Mouse (Mus musculus) testis, adult 2 months (tissue): Measurements from ENCODE around the gene Hhatl. TPM values are rescaled to one million over a fixed set of nuclear protein-coding genes. Genes with fewer than 3 reads are reported as not detected.

Experiments used
- H3K27ac ChIP-seq: fragments of 200-500 bp; 2 replicates; pipeline ENCODE4 v1.5.1; 2012; ENCODE audit warnings: low read depth, low read length; ENCODE audit not compliant: control insufficient read depth, insufficient read depth
- H3K27me3 ChIP-seq: fragments of 200-500 bp; 2 replicates; pipeline ENCODE4 v1.6.1; 2012; ENCODE audit warnings: mild to moderate bottlenecking, low read length, moderate library complexity; ENCODE audit not compliant: control insufficient read depth, insufficient read depth
- H3K36me3 ChIP-seq: fragments of 200-500 bp; 2 replicates; pipeline ENCODE4 v1.6.1; 2012; ENCODE audit warnings: mild to moderate bottlenecking, low read length; ENCODE audit not compliant: control insufficient read depth, insufficient read depth
- H3K4me1 ChIP-seq: fragments of 200-500 bp; 2 replicates; pipeline ENCODE4 v1.6.1; 2012; ENCODE audit warnings: low read length; ENCODE audit not compliant: control insufficient read depth, insufficient read depth
- H3K4me3 ChIP-seq: fragments of 200-500 bp; 2 replicates; pipeline ENCODE4 v1.5.1; 2012; ENCODE audit warnings: low read depth, mild to moderate bottlenecking, low read length, moderate library complexity, mixed read lengths; ENCODE audit not compliant: control insufficient read depth
- CTCF ChIP-seq: fragments of 200-500 bp; IDR thresholded peaks from 2 replicates; pipeline ENCODE4 v1.5.1; 2012; ENCODE audit warnings: low read depth, mild to moderate bottlenecking, inconsistent platforms, low read length, moderate library complexity; ENCODE audit not compliant: control insufficient read depth, insufficient read depth, insufficient replicate concordance
- POLR2A ChIP-seq: fragments of 200-500 bp; IDR thresholded peaks from 2 replicates; pipeline ENCODE4 v1.6.1; 2012; ENCODE audit warnings: low read depth, mild to moderate bottlenecking, inconsistent platforms, low read length, moderate library complexity; ENCODE audit not compliant: control insufficient read depth
- polyA plus RNA-seq: library from polyadenylated mRNA; depleted of rRNA; stranded (reverse); fragments of >200 nt; gene quantifications from 2 replicates; pipeline ENCODE4 v1.2.3, GENCODE M21; 2012

Gene Hhatl
- polyA plus RNA-seq, 1 experiment = 19.8 TPM

DNA sequence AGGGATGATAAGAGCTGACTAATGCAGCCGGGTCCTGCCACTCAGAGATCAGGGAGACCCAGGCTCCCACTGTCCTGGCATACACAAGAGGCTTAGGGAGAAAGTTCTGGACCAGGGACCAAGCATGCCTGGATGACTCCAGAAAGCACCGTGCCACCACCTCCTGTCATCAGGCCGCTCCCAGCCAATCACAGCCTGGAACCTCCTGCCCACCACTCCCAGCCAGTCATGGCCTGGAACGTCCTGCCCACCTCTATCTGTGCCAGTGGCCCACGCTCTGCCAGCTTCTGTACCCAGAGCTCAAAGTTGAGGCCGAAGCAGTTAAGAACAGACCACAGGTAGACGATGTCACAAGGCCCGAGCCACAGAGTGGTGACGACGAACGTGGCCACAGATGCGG is 7.5 kb downstream of the Hhatl start:
- TF ChIP-seq CTCF (no peak), POLR2A (no peak)
- Histone ChIP-seq H3K4me3 (no peak overlapping the region), H3K4me1 (no peaks in the 10 kb centered on the region), H3K36me3 (no peaks in the 10 kb centered on the region), H3K27ac (no peak overlapping the region), H3K27me3 (no peaks in the 10 kb centered on the region)

DNA sequence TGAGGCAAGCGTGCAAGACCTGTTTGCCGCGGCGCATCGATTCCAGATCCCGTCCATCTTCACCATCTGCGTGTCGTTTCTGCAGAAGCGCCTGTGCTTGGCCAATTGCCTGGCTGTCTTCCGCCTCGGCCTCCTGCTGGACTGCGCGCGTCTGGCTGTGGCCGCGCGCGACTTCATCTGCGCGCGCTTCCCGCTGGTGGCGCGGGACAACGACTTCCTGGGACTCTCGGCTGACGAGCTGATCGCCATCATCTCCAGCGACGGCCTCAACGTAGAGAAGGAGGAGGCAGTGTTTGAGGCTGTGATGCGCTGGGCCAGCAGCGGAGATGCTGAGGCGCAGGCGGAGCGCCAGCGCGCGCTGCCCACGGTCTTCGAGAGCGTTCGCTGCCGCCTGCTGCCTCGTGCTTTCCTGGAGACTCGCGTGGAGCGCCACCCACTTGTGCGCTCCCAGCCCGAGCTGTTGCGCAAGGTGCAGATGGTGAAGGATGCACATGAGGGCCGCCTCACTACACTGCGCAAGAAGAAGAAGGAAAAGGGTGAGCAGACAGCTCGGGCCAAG is 14.2 kb downstream of the Hhatl start:
- peak overlapping the region; percentile 27 for H3K4me3 ChIP-seq

DNA sequence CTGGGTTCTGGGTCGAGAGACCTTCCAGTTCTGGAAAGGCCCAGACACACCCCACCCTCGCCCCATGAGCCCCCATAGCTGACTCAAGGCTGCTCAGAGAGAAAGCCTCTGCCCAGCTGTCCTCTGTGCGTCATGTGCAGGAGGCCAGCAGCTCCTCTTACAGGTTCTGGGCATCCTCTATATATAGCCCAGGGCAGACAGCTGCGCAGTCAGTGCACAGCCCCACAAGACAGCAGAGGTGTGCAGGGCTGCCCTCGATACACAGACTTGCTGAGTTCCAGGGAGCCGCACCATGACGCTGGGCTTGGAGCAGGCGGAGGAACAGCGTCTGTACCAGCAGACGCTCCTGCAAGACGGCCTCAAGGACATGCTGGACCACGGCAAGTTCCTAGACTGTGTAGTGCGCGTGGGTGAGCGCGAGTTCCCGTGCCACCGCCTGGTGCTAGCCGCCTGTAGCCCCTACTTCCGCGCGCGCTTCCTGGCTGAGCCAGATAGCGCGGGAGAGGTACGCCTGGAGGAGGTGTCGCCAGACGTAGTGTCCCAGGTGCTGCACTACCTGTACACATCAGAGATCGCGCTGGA is 14.7 kb downstream of the Hhatl start, which contains the start of gene Klhl40:
Gene Klhl40, plus strand, starts transcription at position 124 of the 582 bp plus-strand sequence.
- Histone ChIP-seq H3K27me3 (no peaks in the 10 kb centered on the region), H3K27ac (no peak within 1 kb of the TSS), H3K36me3 (no peaks in the 10 kb centered on the region), H3K4me1 (peaks cover 10% of the 10 kb centered on the region; the same call in 1 of the 2 replicates), H3K4me3 (peak within 1 kb of the TSS; percentile 27)
- TF ChIP-seq CTCF (no peak), POLR2A (no peak)

More for the DNA sequence above, 14.2 kb downstream of the Hhatl start:
- Histone ChIP-seq H3K36me3 (no peaks in the 10 kb centered on the region), H3K27ac (no peak overlapping the region), H3K4me1 (peaks cover 10% of the 10 kb centered on the region; the same call in 1 of the 2 replicates), H3K27me3 (no peaks in the 10 kb centered on the region)
- TF ChIP-seq CTCF = no peak
- no peak for TF ChIP-seq POLR2A

DNA sequence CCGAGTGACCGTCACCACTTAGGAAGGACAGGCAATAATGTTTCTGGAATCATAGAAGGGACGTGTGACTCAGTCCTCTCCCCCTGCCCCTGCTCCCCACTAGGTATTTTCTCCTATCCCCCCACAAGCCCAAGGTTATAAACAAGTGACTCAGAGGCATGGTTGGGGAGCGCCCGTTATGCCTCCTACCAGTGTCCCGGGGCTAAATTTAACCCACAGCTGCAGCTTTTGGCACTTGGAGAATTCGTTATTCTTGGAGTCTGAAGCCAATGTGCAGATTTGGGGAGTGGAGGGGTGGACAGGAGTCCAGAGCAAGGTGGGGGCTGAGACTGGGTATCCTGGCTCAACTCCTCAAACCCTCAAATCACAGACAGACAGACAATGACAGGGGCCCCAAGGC is 15.8 kb downstream of the Hhatl start:
- Histone ChIP-seq H3K27me3 (no peaks in the 10 kb centered on the region), H3K36me3 (no peaks in the 10 kb centered on the region), H3K27ac (no peak overlapping the region), H3K4me1 (peaks cover 10% of the 10 kb centered on the region; the same call in 1 of the 2 replicates), H3K4me3 (no peak overlapping the region)
- TF ChIP-seq CTCF (no peak), POLR2A (no peak)

DNA sequence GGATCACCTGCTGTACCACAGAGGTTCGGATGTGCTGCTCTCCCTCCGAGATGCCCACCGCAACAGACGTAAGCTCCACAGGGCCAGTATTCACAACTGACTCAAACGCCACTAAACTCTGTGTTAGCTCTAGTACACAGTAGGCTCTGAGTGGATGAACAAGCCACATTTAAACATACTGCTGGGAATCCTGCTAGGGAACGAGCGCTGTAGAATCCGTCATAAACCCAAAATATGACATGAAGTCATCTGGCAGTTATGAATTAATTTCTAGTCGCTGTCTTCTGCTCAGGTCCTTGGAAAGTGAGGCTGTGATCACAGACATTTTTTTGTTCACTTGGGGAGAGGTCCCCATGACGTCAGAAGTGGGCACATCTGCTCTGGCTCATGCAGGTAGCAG is 16.4 kb downstream of the Hhatl start:
- TF ChIP-seq CTCF = no peak
- no peak for TF ChIP-seq POLR2A
- Histone ChIP-seq H3K4me3 (no peak overlapping the region), H3K27ac (no peak overlapping the region), H3K36me3 (no peaks in the 10 kb centered on the region), H3K4me1 (peaks cover 10% of the 10 kb centered on the region; the same call in 1 of the 2 replicates), H3K27me3 (no peaks in the 10 kb centered on the region)

DNA sequence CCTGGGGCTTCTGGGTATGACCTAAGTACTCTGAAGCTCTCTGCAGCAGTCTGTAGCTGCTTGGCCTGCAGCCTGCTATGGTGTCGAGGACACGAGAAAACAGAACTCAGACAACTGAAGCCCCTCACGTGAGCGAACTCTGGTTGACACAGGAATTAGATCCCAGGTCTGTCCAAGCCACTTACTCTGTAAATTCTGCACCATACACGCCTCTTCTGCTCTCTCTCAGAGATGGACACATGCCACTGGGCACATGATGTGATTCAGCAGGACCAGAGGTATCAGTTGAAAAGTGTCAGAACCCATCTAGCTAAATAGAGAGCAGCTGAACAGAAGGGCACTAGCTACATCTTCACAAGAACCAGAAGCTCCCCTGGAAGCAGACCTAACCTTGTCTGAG is 19.9 kb downstream of the Hhatl start:
- Histone ChIP-seq H3K4me1 (peaks cover under 1% of the 10 kb centered on the region; the same call in 1 of the 2 replicates), H3K36me3 (no peaks in the 10 kb centered on the region), H3K4me3 (no peak overlapping the region), H3K27me3 (no peaks in the 10 kb centered on the region), H3K27ac (no peak overlapping the region)
- no peak for TF ChIP-seq POLR2A
- TF ChIP-seq CTCF = no peak

DNA sequence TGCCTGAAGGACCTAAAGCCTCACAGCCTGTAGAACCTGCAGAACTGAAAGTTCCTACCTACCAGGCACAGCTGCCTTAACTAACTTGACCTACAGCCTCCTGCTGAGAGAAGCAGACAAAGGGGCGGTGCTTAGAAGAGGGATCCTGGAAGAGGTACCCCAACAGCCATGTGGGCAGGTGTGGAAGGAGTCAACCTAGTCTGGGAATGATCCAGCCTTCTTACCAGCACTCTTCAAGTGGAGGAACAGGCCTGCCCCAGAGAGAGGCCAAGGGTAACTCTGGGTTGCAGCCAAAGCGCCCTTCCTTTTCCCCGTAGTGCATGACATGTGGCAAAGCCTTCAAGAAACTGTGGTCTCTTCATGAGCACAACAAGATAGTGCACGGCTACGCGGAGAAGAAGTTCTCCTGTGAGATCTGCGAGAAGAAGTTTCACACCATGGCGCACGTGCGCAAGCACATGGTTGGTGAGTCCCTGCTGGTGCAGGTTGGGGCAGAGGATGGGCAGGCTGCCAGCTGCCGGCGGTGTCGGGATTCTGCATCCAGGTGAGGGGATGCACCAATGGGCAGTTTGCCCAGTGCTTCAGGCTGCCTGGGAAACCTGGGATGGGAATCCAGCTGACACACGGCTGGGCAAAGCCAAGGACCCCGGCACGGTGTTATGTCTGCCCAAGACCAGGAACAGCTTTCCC is 27.0 kb downstream of the Hhatl start:
- Histone ChIP-seq H3K27me3 (no peaks in the 10 kb centered on the region), H3K27ac (no peak overlapping the region), H3K36me3 (no peaks in the 10 kb centered on the region), H3K4me3 (no peak overlapping the region), H3K4me1 (peaks cover 5% of the 10 kb centered on the region; the same call in 1 of the 2 replicates)
- TF ChIP-seq CTCF = no peak
- TF ChIP-seq POLR2A = no peak

DNA sequence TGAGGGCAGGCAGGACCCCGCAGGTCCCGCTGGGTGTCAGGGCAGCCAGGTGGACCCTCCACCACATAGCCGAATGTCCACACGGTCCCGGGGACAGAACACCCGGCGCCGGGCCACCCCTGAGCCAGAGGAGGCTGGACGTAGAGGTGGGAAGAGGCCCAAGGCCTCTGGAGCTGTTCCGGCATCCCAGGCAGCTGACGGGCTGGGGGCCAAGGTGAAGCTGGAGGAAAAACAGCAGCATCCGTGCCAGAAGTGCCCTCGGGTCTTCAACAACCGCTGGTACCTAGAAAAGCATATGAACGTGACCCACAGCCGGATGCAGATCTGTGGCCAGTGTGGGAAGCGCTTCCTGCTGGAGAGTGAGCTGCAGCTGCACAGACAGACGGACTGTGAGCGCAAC is 28.6 kb downstream of the Hhatl start:
- Histone ChIP-seq H3K27ac (no peak overlapping the region), H3K4me1 (peaks cover 18% of the 10 kb centered on the region), H3K27me3 (no peaks in the 10 kb centered on the region), H3K4me3 (no peak overlapping the region), H3K36me3 (no peaks in the 10 kb centered on the region)
- TF ChIP-seq CTCF (no peak), POLR2A (no peak)
